Mouse (Mus musculus): ENCODE measurements around the gene Zfp366.
"Not testable (repeated sequence)": the region's sequence is repeated elsewhere in the genome, so short reads cannot be mapped to it uniquely, and the experiment has no call there.

Gene Zfp366

DNA sequence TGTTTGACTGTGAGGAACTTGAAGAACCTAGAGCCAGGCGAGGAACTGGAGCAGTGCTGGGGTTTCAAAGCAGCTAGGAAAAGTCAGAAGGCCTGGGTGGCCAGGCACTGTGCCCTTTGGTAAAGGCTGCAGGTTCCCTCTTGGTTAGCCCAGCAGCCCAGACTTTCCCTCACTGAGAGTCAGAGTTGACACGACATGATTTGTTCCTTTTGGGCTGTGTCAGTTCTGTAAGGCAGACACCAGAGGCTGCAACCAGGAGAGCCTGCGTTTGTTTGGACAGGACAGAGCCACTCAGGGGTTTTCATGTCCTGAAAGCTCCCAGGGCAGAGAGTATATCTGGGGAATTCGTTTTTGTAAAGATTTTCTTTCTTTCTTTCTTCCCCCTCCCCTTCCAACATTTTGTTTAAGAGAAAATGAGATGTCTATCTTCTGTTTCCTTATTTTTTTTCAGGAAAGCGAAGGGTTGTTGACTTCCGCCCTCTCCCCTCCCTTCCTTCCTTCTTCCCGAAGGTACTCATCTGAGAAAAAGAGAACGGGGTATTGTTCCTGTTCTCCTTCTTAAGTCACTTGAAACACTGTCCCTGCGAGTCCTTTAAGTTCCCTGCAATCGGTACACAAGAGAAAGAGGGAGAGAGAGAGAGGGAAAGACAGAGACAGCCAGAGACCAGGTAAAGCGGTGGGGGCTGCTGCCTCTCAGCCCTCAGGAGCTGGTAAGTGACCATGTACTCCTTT is at the start of gene Zfp366:
Gene Zfp366 (plus strand): TSS at position 669 of the 732 bp plus-strand sequence.
- DNase-seq (ENCODE audit: low spot score): no peak

DNA sequence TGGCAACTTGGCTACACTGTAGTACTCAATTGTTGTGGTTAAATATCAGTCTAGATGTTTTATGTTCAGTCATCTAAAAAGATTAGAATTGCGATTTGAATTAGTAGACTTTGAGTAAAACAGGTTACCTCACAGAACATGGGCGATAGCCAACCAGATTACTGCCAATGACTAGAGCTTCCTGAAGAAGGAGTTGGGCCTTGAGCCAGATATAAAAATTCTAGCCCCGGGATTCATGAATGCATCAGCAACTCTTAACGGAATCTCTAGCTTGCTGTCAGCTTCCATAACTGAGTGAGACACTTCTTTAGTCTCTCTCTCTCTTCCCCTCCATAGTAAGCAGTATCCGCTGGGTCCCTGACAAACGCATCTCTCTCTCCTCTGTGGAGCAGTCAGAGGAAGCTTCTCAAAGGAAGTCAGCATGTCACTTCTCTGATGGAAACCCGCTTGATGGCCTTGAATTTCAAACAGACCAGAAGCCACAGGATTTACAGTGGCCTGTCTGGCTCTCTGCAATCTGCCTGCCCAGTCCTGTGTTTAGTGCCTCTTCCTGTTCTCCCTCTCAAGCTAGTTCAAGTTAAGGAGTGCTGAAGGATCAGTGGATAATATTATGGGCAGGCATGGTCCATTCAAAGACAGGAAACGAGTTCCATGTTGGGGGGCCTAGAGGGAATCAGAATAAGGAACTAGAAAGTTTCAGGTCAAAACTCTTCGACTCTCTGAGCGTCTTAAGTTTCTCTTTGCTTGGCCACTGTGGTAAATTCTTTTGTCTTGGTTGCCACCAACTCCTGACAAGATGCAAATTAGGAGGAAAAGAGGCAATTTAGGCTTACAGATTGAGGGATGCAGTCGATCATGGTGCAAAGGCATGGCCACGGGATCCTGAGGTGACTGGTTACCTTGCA is 46.0 kb upstream of the Zfp366 start:
- no peak for DNase-seq (ENCODE audit: low spot score)

DNA sequence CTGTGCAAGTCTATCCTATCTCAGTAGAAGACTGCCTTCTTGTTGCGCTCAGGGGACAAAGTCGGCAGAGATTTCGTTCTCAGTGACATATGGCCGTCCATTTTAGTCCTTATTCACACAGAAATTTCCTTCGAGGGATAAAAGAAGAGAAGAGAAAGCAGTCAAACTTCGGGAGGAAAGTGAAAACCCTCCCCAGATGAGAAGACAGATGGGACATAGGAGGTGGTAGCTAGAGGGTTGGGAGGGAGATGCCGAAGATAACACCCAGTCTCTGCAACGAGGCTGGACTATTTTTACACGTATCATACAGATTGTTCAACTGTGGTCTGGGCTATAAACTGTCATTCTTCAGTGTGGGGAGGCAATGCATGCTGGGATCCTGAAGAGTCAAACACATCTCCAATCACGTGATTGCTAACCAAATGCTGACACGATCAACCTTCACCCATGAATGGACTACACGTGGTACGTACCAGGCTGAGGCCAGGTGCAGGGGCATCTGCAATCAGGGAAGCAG is 38.2 kb upstream of the Zfp366 start:
- DNase-seq (ENCODE audit: low spot score): no peak

DNA sequence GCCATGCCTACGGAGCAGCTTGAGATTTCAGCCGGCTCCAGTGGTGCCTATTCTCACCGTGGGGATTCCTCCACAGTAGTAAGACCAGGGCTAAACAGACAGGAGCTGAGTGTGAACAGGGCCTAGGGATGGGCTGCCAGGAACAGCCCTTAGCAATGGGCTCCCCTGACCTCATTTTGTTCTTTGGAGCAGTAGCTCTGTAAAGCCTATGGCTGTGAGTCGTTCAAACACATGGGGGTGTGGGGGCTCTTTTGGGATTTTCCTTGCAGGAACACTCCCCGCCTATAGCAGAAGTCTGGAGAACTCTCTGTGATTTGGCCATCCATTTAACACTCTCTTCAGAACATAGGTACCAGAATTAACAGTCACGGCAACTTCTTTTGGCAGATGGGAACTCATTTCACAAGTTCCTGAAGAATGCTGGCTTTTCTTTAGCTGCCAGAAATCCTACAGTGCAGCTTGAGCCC is 36.9 kb upstream of the Zfp366 start:
- DNase-seq (ENCODE audit: low spot score): no peak

DNA sequence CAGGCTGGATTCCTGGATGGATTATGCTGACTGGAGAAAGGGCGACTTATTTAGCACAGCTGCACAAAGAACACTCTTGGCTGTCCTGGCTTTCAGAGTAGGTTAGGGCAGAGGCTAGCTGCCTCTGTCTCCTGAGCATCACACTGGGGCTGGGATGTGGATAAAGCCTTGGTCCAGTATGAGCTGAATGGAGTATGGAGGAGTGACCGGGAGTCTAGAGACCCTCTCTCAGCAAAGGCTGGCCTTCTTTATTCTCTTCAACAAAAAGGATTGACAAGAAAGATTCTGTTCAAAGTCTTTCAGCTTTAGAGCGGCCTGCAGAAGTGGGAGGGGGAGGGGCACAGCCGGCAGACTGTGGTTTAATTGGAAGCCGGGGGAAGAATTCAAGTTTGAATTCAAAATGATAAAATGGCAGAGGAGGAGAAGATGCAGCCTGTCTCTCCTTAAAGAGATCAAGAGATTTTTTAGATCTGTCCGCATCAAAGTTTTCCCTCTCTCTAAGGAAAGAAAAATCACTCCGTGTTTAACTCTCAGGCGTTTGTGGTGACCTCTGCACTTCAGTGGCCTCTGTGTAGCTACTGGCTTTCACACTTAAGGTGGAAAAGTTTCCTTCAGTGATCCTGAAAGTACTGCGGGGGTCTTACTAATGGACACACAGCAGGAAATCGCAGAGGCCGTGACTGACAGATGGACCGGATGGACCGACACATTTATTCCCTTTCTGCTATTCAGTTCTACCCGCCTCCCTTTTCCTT is 34.9 kb upstream of the Zfp366 start:
- no peak for DNase-seq (ENCODE audit: low spot score)

DNA sequence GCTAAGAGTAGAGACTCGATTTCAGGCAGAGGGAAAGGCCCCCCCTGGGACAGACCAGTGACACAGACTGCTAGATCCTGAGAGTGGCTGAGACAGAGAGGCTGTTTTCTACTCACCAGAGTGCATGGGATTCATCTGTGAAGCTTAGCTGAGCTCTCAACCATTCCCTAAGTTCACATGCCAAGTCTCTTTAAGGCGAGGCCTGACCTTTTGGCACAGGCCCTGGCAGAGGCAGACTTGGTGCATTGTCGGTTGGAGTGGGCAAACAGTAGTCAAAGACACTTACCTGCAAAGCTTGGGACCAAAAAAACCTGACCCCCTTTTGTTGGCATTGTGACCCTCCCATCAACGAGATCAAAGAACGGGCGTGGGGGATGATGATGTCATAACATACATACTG is 34.0 kb upstream of the Zfp366 start:
- DNase-seq (ENCODE audit: low spot score): no peak

DNA sequence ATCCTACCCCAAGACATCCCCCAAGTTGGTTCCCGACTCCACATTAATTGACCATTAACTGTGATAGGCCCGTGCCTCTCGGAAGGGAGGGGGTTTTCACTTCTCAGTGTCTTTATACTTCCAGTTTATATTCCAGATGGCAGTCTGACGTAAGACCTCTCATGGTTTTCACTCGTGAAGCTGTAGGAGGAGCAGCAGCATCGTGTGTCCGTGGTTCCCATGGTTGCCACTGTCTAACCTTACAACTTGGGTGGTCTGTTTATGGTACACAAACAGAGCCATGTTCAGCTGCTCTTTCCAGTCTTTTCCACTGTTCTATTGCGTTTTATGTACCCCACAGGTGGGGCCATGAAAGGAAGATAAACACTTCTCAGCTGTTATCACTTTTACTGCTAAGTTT is 33.5 kb upstream of the Zfp366 start:
- DNase-seq (ENCODE audit: low spot score): no peak

DNA sequence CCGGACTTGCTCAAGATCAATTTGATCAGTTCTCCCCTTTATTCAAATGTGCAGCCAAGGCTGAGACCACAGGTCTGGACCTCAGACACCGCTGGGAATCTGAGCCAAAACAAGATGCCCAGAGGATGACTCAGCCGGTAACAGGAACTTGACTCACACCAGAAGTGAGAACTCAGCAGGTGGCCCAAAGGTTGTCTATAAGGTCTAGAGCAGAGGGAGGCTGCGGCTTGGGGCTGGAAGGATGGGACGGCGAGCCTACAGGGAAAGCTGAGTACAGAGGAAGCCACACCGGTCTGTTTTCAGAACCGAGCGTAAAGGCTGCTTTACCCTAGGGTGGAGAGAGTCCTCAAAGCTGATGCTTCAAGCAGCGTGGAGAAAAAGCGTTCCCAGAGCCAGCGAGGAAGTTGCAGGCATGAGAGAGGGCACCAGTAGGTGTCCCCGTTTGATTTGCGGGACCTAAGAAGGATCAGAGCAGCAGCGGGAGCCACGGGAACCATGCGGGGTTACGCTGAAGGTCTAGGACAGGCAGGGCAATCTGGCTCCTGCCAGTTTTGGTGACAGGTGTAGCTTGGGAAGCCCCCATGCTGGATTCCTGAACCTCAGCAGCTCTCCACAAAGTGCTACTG is 32.2 kb upstream of the Zfp366 start:
- no peak for DNase-seq (ENCODE audit: low spot score)

DNA sequence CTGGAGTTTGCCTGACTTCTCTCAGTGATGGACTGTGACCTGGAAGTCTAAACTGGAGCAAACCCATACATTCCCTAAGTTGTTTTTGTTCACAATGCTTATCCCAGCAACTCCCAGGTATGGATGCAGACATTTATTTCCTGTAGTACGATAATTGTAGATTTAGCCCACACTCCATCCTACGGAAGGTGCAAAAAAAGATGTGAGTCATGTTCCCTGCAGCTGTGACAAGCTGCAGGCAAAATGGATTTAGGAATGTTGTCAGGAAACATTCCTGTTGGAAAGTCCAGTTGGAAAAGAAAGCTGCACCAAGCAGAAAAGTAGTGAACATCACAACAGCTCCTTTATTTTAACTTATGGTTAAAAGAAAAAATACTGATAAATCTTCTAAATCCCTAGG is 26.9 kb upstream of the Zfp366 start:
- no peak for DNase-seq (ENCODE audit: low spot score)

DNA sequence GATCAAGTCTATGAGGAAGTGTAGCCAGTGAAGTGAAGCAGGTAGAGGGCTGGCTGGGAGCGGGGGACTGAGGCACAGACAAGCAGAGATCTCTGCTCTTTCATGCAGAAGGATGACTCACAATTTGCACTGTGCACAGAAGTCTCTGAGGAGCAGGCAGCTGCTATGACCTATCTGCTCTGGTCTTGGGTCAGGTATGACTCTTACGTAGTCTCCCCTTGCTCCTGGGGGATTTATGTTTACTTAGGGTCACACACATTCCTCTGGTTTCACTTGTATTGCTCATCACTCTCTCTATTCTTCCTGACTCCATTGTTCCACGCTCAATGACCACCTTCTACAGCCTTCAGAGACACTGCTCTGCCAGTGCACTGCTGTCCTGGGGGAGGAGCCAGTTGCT is 25.9 kb upstream of the Zfp366 start:
- no peak for DNase-seq (ENCODE audit: low spot score)

DNA sequence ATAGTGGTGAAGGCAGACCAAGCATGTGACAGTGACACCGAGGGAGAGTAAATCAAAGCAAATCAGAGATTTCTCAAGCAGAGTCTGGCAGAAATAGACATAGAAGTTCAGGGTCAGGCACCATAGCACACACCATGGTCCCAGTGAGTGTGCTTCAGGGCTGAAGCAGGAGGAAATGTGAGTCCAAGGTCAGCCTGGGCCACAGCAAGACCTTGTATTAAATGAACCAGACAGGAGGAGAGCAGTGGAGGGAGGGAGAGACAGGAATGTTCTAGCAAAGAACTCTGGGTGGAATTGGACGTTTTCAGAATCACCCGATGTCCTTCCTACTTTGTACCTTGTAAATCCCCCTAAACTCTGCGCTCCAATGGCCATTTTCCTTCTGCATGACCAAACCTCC is 21.6 kb upstream of the Zfp366 start:
- DNase-seq (ENCODE audit: low spot score): no peak

DNA sequence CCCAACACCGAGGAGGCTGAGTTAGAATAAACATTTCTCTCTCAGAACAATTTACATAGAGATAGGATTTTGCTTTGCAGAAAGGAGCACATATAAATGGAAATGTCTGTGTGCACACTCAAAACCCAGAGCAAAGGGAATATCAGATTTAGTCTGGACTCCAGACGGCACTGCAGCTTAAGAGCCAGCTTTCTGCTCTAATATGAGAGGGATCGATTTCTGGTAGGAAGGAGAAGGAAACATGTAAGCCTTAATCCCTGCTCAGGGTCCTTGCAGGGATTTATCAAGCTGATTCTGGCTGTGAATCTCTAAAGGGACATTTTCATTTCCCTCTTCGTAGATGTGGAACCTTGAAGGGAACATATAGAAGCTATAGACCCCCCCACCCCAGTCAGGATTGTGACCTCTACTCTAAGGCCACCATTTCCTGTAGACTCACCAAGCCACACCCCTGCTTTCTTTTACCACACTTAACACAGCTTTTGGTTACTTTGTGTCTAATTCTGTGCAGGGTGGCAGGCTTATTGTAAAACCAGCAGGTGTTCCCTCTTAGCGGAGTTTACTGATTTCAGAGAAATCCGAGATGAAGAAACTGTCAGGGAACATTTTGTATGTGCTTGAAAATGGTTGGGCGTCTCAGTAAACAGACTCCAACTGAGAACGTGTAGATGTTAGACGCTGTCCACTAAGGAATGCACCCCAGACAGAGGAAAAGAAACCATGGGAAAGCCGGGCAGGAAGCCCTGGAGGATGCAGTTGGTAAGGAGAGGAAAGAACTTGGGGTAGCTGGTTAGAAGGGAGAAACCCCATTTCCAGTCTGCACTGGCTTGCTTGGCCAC is 20.9 kb upstream of the Zfp366 start:
- DNase-seq (ENCODE audit: low spot score): no peak

DNA sequence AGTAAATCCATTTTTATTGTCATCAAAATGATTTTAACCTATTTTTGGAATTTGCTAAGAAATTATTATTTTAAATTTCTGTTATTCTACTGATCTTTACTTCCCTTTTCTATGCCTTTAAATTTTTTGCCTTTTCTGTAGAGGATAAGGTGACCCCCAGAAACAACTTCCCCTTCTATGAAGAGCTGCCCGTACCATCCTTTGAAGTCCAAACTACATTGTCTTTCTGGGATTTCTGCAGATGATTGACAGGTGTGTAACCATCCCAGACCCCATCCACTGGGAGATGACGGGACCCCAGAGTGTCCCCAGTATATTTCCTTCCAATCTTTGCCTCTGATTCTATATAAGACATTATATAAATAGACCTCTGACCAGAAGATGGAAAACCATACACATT is 20.3 kb upstream of the Zfp366 start:
- no peak for DNase-seq (ENCODE audit: low spot score)

DNA sequence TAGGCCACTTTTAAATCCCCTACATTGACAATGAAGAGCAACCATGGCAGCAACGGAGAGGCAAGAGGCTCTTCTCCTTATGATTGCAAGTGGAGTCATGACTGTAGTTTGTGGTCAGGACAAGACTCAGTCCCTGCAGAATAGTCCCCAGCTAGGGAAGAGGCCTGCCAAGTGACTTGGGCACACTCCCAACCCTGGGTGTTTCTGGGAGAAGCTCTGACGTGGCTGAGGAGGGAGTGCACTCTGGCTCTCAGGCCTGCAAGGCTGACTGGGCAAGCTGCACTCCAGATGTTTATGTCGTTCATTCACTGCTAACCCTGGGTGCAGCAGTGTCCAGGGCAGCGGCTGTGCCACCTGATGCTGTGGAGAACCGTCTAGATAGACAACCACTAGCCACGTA is 15.2 kb upstream of the Zfp366 start:
- peak; percentile 27 for DNase-seq (ENCODE audit: low spot score)

DNA sequence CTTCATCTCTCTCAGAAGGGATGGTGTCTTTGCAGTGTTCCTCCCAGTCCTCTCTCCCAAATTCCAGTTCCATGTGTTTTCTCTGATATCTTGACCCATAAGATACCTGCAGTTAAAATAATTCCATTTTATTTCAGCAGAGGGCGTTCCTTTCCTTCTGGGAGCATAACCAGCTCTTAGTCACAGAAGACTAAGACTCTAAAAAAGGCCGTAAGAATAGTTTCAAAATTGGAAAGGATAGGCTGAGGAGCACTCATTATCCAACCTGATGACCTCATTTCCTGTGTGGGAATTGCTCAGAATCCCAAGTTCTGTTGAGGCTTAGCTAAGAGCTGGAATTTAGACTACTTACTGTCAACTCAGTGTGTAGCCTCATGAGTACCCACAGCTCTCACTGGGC is 14.3 kb upstream of the Zfp366 start:
- DNase-seq (ENCODE audit: low spot score): no peak

DNA sequence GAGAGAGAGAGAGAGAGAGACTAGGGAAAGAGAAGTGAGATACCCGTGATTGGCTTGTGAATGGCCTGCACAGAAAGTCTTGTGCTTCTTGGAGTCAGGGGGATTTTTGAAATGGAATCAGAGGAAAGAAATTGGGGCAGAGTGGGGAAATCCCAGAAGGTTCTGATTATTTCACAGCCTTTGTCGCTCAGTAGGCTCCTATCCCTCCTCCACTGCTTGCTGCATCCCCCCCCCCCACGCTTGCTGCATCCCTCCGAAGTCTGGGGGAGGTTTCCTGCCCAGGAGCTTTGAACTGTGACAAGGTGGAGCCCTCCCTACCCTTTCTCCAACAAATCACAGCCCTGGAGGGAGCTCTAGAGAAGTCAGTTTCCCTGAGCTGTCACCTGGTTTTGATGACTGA is 10.8 kb upstream of the Zfp366 start:
- no peak for DNase-seq (ENCODE audit: low spot score)

DNA sequence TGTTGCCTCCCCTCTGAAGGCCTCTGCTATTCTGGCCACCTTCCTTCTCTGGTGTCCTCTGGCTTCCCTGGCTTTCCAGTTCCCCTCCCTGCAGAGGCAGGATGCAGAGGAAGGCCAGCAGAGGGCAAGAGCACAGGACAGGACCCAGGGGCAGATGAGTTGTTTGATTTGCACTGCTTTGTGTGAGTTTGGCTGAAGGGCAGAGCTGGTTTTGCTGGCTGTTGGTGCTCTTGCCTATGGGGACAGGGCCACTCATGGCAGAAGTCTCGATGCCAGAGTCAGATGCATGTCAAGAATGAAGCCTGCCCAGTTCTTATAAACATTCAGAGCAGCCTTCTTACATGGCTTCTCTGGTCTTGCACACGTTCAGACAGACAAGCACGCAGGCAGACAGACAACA is 1.8 kb upstream of the Zfp366 start:
- not testable (repeated sequence) for DNase-seq (ENCODE audit: low spot score)

DNA sequence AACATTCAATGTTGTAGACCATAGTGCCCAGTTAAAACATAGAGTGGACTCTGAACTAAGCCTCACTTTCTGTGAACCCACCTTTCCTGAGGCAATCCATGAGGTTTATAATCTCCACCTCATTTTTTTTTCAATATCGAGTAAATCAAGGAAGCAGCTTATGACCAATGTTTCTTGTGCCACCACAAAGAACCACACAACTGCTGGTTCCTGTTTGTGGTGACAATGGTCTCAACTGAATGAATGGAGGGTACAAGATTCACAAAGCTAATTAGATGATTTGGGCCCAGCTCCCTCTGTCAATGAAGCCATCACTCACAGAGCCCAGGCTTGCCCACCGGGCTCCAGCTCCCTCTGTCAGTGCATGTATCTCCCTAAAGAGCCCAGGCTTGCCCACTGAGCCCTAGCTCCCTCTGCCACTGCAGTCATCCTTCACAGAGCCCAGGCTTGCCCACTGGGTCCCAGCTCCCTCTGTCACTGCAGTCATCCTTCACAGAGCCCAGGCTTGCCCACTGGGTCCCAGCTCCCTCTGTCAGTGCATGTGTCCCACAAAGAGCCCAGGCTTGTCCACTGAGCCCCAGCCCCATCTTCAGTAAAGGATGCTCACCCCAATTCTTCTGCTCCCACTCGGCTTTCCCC is 1.2 kb upstream of the Zfp366 start:
- DNase-seq (ENCODE audit: low spot score): no peak

DNA sequence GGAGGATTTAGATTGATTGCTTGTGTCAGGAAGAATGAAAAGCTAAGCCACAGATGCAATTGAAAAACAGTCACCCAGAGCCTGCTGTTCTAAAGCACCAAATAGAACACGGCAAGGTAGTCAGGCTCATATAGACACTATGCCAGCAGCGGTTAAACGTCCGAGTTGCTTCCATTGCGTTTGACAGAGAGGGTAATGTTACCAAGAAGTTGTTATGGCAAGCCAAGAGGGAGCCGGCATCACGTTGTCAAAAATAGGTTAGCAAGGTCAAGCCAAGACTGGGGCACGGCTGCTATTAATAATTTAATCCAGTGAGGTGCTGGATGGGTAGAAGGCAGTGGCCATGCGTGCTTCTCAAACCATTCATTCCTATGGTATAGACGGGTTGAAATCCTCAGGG is 950 bp downstream of the Zfp366 start:
- DNase-seq (ENCODE audit: low spot score): no peak

DNA sequence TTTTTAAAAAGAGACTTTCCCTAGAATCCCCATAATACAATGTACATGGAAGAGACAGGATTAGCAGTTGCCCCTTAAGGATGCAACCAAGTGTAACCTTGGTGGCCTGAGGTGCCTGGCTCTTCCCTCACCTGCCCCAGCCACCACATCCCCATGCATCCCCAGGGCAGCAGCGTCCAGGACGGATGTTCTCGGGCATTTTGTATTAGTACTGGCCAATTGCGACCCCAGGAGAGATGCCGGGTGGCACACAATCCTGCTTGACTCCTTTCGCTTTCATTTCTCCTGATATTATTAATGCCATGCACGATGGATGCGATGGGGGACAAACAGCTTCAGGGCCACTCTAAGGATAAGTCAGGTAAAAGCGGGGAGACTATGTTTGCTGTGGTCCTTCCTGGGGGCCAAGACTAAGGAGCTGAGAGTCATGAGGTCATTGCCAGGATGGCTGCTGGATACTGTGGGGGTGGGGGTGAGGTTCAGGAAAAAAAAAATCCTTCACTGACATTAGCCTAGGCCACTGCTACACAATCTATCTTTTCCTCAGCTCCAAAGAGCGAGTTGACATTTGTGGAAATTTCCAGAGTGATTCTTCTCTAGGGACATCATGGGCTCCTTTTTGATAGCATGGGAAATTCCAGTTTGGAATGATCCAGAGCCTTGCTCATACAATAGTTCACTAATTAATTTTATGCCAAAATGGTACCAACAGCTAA is 1.7 kb downstream of the Zfp366 start:
- no peak for DNase-seq (ENCODE audit: low spot score)

Measured in urinary bladder, postnatal 25 days (tissue).